Mouse (Mus musculus): ENCODE results near the gene Cbfb. TPM values are rescaled to one million over a fixed set of nuclear protein-coding genes. Genes with fewer than 3 reads are reported as not detected.
"Not testable (repeated sequence)": the region's sequence is repeated elsewhere in the genome, so short reads cannot be mapped to it uniquely, and the experiment has no call there.

Cbfb gene
- polyA plus RNA-seq, 1 experiment from 2014 or later: 60.0 TPM

DNA sequence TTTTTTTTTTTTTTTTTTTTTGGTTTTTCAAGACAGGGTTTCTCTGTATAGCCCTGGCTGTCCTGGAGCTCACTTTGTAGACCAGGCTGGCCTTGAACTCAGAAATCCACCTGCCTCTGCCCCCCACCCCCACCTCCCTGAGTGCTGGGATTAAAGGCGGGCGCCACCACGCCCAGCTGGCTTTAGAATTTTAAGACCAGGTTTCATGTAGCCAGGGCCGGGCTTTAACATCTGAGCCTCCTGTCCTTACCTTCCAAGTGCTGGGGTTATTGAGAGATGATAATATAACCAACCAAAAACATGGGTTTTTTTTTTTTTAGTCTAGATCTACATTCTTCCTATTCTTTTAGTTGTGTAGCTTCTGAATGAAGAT, 61.8 kb downstream of the Cbfb start:
- H3K36me3 ChIP-seq (replicated peaks): peaks cover 21% of the 10 kb centered on the region; the same call in 1 of the 2 replicates
- not testable (repeated sequence) for H3K9ac ChIP-seq; ATAC-seq (ENCODE audit: low FRiP score); H3K4me2 ChIP-seq; H3K27ac ChIP-seq; H3K4me1 ChIP-seq; H3K27me3 ChIP-seq; H3K4me3 ChIP-seq (replicated peaks); H3K9me3 ChIP-seq
- 91% methylated on average over 4 of the region's 4 CpGs for WGBS

DNA sequence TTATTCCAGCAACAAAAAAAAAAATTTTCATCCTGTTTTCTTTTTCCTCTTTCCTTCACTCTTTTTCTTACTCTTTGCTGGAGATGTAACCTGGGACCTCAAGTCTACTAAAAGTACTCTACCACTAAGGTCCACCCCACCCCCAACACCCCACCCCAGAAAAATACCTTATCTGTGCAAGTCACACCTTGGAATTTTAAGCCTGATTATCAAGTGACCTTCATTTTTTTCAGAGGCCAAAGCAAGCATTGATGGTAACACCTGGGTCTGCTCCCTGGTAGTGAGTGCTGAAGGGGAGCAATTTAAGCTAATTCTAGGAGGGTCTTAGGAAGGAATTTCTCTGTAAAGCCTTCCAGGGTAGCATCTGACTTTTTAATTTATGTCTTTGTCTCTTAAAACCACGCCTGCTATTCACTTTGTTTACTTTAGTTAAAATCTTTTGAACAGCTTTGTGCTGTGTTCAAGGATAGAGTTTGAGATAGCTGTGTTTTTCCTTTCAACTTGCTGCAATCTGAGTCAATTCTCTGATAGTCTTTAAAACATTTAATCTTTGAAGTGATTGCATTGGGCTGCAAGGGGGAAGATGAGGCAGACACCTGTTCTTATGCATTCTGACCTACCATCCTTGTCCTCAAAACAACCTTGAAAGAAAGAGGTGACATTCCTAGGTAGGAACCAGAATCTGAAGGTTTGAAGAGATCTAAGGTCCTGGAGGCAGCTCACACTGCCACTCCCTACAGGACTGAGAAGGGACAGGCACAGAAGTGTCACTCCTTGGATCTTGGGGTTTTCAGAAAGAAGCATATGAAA, 62.9 kb downstream of the Cbfb start:
- Histone ChIP-seq H3K4me3 (replicated peaks) (no peak overlapping the region), H3K27me3 (no peaks in the 10 kb centered on the region), H3K4me1 (no peaks in the 10 kb centered on the region), H3K36me3 (replicated peaks) (peaks cover 21% of the 10 kb centered on the region; the same call in 1 of the 2 replicates), H3K27ac (no peak overlapping the region), H3K9ac (no peak overlapping the region), H3K4me2 (no peak overlapping the region), H3K9me3 (no peaks in the 10 kb centered on the region)
- ATAC-seq (ENCODE audit: low FRiP score): no peak
- 82% methylated on average over 1 of the region's 1 CpGs for WGBS

DNA sequence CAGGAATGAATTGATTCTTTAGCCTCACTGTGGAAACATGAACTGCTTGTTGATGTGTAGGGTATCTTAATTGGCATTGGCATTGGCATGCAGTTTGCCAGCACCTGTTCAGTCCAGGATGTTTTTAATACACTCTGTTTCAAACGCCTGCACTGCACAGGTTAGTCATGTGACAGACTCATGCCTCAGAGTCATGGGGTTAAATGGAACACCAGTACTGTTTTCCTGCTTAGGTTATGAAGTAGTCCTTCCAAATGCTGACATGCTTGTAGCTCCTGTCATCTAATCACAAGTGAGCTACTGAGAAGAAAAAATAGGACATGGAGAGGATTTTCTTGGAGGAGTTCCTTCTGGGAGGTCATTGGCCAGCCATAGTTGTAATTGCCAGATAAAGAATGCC, 64.7 kb downstream of the Cbfb start:
- no peak for ATAC-seq (ENCODE audit: low FRiP score)
- H3K36me3 ChIP-seq (replicated peaks): peaks cover 31% of the 10 kb centered on the region
- no peak overlapping the region for H3K9ac ChIP-seq

DNA sequence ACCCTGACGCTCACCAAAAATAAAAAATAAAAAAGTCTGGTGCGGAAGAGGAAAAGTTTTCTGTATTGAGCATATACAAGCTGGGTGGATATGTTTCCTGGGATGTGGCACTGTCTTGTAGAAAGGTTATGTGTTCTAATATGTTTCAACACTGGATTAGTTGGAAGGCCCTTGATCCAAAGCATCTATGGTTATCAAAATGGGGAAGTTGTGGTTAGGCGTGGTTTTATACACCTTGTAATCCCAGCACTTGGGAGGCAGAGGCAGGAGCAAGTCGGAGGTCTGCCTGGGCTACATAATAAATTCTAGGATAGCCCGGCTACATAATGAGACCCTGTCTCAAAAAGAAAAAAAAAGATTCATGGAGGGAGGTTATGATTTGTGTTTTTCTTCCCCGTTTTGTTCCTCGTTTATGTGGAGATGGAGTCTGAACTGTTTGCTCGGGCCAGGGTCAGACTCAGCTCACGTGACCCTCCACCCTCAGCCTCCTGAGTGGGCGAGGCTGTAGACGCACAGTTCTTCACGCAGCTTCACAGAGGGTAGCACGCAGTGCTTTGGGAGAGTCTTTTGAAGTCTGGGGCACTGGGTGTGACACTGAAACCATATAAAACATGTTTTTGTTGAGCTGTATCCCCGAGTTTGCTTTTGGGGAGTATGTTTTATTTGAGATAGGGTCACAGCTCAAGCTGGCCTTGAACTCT, 67.1 kb downstream of the Cbfb start:
- Histone ChIP-seq H3K4me3 (replicated peaks) (no peak overlapping the region), H3K36me3 (replicated peaks) (peaks cover 52% of the 10 kb centered on the region), H3K9ac (no peak overlapping the region), H3K4me1 (no peaks in the 10 kb centered on the region), H3K27me3 (no peaks in the 10 kb centered on the region), H3K9me3 (no peaks in the 10 kb centered on the region), H3K4me2 (no peak overlapping the region), H3K27ac (no peak overlapping the region)
- no peak for ATAC-seq (ENCODE audit: low FRiP score)
- WGBS: 91% methylated on average over 14 of the region's 14 CpGs

More for the DNA sequence above, 64.7 kb downstream of the Cbfb start:
- Histone ChIP-seq H3K27ac (no peak overlapping the region), H3K4me1 (no peaks in the 10 kb centered on the region), H3K4me2 (no peak overlapping the region), H3K4me3 (replicated peaks) (no peak overlapping the region), H3K27me3 (no peaks in the 10 kb centered on the region), H3K9me3 (no peaks in the 10 kb centered on the region)
- 82% methylated on average over 1 of the region's 1 CpGs for WGBS

DNA sequence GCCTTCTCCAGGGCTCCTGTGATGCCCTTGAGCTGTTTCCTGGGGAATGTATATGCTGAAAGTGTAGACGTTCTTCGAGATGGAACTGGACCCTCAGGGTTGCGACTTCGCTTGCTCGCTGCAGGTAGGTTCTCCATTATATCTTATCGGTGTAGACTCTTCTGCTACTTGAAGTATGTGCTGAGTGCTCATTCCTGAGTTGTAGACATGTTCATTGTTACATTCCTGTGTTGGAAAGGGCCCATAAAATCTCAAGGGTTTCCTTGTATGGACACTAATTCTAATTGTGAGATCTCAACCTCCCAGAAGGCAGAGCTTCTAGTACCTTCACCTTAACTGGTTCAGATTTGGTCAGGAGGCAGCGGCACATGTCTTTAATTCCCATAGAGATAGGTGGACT, 70.5 kb downstream of the Cbfb start:
- Histone ChIP-seq H3K27ac (no peak overlapping the region), H3K36me3 (replicated peaks) (peaks cover 42% of the 10 kb centered on the region), H3K4me2 (no peak overlapping the region), H3K9me3 (no peaks in the 10 kb centered on the region), H3K4me3 (replicated peaks) (no peak overlapping the region), H3K4me1 (no peaks in the 10 kb centered on the region), H3K27me3 (no peaks in the 10 kb centered on the region), H3K9ac (no peak overlapping the region)
- WGBS: 97% methylated on average over 7 of the region's 7 CpGs
- no peak for ATAC-seq (ENCODE audit: low FRiP score)

DNA sequence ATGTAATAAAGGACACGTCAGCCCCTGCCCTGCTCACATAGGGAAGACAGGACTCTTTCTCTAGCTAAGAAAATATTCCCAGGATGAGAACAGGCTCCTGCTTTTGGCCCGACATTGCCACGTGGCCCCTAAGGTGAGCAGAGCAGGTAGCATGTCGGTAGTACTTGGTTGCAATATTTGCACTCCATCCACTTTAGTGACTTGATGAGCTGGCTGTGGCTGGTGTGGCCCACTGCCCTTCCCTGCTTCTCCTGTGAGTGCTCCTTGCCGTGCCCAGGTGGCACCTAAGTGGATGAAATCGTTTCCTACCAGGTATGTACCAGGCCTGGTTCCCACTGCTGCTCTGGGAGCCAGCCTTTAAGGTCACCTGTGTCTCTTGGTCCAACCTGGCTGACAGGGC, 81.5 kb downstream of the Cbfb start:
- Histone ChIP-seq H3K36me3 (replicated peaks) (peaks cover 52% of the 10 kb centered on the region), H3K9ac (no peak overlapping the region), H3K4me2 (no peak overlapping the region), H3K4me1 (peaks cover 15% of the 10 kb centered on the region), H3K4me3 (replicated peaks) (no peak overlapping the region), H3K27me3 (peaks cover 30% of the 10 kb centered on the region), H3K27ac (no peak overlapping the region), H3K9me3 (no peaks in the 10 kb centered on the region)
- ATAC-seq (ENCODE audit: low FRiP score): no peak
- 94% methylated on average over 6 of the region's 6 CpGs for WGBS

DNA sequence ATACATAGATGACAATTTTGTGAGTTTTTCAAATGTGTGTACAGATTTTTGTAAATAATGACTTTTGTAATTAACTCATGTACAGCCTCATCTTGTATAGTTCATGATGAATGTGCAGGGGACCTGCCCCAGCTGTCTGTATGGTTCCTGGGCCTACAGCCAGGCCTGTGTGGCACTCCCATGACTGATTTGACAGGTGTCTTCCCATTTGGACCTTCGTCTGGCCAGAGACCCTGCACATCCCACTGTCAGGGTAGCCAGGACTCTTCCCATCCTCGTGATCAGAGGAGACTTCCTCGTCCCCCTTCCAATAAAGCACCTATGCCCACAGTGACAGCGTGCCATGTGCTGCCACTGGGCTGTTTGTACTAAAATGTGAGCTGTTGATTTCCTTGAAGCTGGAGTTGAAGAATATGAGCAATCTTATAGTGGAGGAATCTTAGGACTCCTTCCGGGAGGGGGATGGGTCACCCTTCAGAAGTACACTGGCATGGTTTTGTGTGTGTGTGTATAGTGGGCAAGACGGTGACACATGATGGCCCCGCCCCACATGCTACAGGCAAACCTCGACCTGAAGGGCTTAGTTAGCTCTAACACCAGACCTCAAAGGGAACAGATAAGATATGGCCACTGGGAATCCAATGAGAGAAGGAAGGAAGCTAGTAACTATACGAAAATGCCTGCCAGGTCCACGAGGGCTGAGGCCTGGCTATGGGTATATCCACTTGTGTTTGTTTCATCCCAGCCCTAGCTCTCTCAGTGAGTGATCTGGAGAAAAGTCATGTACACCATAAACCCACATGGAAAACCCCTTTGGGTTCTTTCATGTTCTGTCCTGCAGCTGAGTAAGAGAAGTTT, 82.4 kb downstream of the Cbfb start:
- Histone ChIP-seq H3K27ac (no peak overlapping the region), H3K27me3 (peaks cover 39% of the 10 kb centered on the region), H3K4me1 (peaks cover 15% of the 10 kb centered on the region), H3K4me2 (no peak overlapping the region), H3K9me3 (no peaks in the 10 kb centered on the region), H3K9ac (no peak overlapping the region), H3K36me3 (replicated peaks) (peaks cover 44% of the 10 kb centered on the region), H3K4me3 (replicated peaks) (no peak overlapping the region)
- no peak for ATAC-seq (ENCODE audit: low FRiP score)
- WGBS: 89% methylated on average over 10 of the region's 10 CpGs

DNA sequence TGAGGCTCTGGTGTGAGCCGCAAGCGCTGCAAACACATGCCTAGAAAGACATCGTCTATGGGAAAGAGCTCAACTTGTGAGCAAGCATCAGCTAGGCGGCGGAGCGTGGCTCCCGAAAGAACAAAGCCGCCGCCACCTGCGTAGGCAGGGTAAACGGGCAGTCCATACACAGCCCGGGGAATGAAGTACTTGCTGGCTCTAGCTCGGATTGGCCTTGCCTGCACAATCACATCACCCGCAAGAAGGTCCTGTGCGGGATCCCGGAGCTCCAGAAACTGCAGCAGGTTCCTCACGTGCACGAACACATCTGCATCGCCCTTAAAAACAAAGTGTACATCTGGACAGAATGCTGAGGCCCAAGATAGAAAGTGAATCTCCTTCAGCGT, 83.3 kb downstream of the Cbfb start:
- ATAC-seq (ENCODE audit: low FRiP score): peak; percentile 45
- Histone ChIP-seq H3K27me3 (peaks cover 47% of the 10 kb centered on the region), H3K36me3 (replicated peaks) (peaks cover 36% of the 10 kb centered on the region), H3K9ac (no peak overlapping the region), H3K4me1 (peaks cover 18% of the 10 kb centered on the region), H3K4me3 (replicated peaks) (peak overlapping the region; percentile 60), H3K9me3 (no peaks in the 10 kb centered on the region), H3K4me2 (peak overlapping the region; percentile 98), H3K27ac (0 out of 2 replicates have a peak overlapping the region, but pooled peaks have one; percentile 13)
- WGBS: 27% methylated on average over 20 of the region's 20 CpGs

DNA sequence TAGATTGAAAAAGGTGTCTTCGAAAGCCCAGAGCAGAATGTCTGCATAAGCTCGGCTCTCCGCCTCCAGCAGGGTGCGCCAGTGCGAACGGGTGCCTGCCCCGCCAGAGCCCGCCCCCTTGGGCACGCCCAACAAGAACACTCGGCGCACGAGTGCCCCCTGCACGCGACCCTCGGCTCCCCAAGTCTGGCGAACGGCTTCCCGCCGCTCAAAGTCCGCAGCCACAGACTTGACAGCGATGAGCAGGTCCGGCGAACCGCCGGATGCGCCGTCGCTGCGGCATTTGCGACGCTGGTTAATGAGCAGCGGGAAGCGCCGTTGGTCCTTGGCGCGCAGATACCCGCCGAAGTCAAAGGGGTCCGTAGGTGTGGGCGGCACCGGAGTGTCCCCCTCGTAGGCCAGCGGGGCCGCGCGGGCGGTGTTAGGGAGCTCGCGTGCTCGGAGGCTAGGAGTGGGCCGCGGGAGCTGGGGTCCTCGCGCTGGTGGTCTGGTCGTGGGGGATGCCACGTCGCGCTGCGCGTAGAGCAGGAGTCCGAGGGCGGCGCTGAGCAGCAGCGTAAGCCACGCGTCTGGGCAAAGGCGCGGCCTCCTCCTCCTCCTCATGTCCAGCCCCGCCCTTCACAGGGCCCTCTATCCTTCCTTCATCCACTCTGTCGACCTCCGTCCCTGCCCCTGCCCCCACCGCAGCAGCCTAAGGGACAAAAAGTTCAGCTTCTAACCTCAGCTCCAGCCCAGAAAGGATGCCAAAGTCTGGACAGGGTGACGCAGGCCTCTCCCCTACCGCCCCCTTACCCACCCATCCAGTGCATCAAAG, 83.9 kb downstream of the Cbfb start:
- H3K4me2 ChIP-seq: peak overlapping the region; percentile 98
- H3K9ac ChIP-seq: peak overlapping the region; percentile 67
- peaks cover 53% of the 10 kb centered on the region for H3K27me3 ChIP-seq
- H3K4me3 ChIP-seq (replicated peaks): peak overlapping the region; percentile 60
- H3K36me3 ChIP-seq (replicated peaks): peaks cover 30% of the 10 kb centered on the region
- peaks cover 24% of the 10 kb centered on the region for H3K4me1 ChIP-seq
- no peaks in the 10 kb centered on the region for H3K9me3 ChIP-seq
- under 1% methylated on average over 74 of the region's 74 CpGs for WGBS
- ATAC-seq (ENCODE audit: low FRiP score): peak; percentile 78
- no peak overlapping the region for H3K27ac ChIP-seq

DNA sequence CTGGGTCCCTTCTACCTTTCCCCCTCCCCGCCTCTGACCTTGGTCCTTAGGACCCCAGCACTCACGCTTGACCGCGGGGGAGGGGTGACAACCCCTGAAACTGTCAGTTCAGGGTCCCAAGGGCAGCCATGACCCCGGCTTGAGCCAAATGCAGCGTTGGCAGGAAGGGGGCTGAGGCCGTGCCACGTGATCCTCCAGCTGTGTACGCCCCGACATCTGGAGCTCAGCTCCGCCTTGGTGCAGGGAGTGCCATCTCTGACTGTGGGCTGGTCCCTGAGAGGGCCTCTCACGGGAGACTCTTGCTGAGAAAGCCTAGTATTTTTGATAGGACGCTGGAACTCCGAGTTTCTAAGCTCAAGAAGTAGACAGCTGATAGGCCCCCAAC, 84.5 kb downstream of the Cbfb start, which contains the start of gene B3gnt9:
TSS of gene B3gnt9 (minus strand) at position 188 of the 385 bp plus-strand sequence.
- Histone ChIP-seq H3K27me3 (peaks cover 59% of the 10 kb centered on the region), H3K36me3 (replicated peaks) (peaks cover 24% of the 10 kb centered on the region), H3K9me3 (no peaks in the 10 kb centered on the region), H3K4me1 (peaks cover 30% of the 10 kb centered on the region), H3K4me3 (replicated peaks) (peak within 1 kb of the TSS; percentile 60), H3K4me2 (peak within 1 kb of the TSS; percentile 98), H3K9ac (peak within 1 kb of the TSS; percentile 67), H3K27ac (no peak within 1 kb of the TSS)
- 2% methylated on average over 13 of the region's 14 CpGs for WGBS
- no peak for ATAC-seq (ENCODE audit: low FRiP score)

DNA sequence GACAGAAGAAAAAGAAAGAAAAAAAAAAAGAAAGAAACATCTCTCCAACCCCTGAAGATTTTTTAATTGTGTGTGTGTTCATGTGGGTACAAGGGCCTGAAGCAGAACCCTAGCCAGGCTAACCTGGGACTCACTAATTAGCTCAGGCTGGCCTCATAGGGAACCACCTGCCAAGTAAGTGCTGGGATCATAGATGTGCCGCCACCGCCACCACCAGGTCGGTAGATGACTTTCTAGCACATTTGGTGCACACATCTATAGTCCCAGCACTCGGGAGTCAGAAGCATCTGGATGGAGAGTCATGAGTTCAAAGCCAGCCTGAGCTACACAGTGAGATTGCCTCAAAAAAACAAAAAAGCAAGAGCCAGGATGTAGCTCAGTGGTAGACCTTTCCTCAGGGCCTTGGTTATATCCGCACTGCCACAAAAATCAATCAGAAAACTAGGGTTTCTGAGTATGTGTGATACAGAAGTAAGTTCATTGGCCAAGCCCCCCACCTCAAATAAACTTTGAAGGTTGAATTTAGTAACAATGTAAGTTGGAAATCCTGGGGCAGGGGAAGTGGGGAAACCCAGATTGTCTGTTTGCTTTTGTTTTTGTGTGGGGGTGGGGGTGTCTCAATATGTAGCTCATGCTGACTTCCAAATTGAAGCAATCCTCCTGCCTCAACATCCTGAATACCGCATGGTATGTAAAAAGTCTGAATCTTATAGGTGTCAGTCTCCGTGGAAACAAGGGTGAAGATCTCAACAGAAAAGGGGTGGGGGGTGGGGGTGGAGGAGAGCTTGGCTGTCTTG, 87.0 kb downstream of the Cbfb start:
- no peak overlapping the region for H3K4me2 ChIP-seq
- H3K27ac ChIP-seq: no peak overlapping the region
- peaks cover 81% of the 10 kb centered on the region for H3K27me3 ChIP-seq
- no peak for ATAC-seq (ENCODE audit: low FRiP score)
- peaks cover 30% of the 10 kb centered on the region for H3K4me1 ChIP-seq
- 71% methylated on average over 7 of the region's 7 CpGs for WGBS
- H3K9ac ChIP-seq: no peak overlapping the region
- H3K9me3 ChIP-seq: no peaks in the 10 kb centered on the region
- H3K4me3 ChIP-seq (replicated peaks): no peak overlapping the region
- H3K36me3 ChIP-seq (replicated peaks): no peaks in the 10 kb centered on the region
